Mouse (Mus musculus): ENCODE data around the gene Maml1.

DNA sequence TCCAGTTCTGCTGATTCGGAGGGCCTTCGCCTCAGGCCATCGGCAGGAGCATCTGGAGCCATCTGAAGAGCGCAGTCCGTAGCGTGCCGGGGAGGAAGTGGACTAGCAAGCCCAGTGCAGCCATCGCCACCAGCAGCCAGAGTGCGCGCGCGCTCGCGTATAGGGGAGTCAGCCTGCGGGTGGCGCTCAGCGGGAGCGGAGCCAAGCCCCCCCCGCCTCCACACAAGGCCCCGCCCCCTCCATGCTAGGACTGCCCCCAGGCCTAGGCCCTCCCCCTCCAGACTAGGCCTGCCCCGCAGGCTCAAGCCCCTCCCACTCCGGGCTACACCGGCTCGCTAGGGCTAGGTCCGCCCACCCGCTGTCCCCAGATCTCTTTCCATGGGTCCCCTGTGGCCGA lies 55.6 kb downstream of the Maml1 start:
- TF ChIP-seq CTCF (IDR thresholded peaks at IDR 0.05; ENCODE audit: extremely low read depth, insufficient read depth, low read length) = no peak
- TF ChIP-seq POLR2A (IDR thresholded peaks at IDR 0.05; ENCODE audit: extremely low read depth, insufficient read depth, low read length) = no peak

Measured in cortical plate, adult 2 months (tissue).